Mouse (Mus musculus) T-helper 17 cell (primary cell): ENCODE measurements around the gene Tnpo1.

Source experiments
- in situ Hi-C, 2 experiments: fragments of 300-600 bp; cut with MboI, MseI; formaldehyde crosslinking; loops; 1 replicate in 1 of 2; 2 replicates in 1 of 2; pipeline ENCODE4 v1.15.1; 2025; ENCODE audit warnings: high pct_unique_total_duplicates in 2 of 2

Tnpo1 gene

DNA sequence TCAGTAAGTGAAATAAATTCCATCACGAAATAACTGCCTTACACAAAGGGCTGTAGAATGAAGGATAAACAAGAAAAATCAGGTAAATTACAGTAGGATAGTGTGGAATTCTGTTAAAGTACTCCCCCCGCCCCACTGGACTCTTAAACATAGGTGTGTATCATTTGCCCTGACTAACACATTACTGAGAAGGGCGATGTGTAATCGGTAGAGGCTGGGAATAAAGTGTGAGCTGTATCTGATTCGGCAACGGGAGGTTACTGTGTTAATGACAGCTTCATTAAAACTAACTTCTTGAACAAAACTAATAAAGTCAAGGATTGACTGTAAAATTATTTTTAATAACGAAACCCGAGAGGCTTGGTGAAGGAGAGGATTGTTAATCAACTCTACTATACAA is 34.7 kb downstream of the Tnpo1 start:
- in situ Hi-C loops: no loop called here

GRCm38 (mm10) chr13:98890871-98891219 is 35.3 kb downstream of the Tnpo1 start:
- in situ Hi-C loops: no loop called here

GRCm38 (mm10) chr13:98890137-98890870 is 35.9 kb downstream of the Tnpo1 start:
- in situ Hi-C loops: no loop called here

- in situ Hi-C loops: loop anchor here in 1 of 2 experiments (10.0 kb wide), 1 partner anchor 1186 kb away; no protein-coding TSS in a partner anchor
Measured at GRCm38 (mm10) chr13:98889211-98889610, 37.0 kb downstream of the Tnpo1 start.

GRCm38 (mm10) chr13:98883774-98884173 is 42.4 kb downstream of the Tnpo1 start:
- in situ Hi-C loops: loop anchor here in 1 of 2 experiments (10.0 kb wide), 1 partner anchor 1191 kb away; no protein-coding TSS in a partner anchor

GRCm38 (mm10) chr13:98881991-98882390 is 44.2 kb downstream of the Tnpo1 start:
- in situ Hi-C loops: loop anchor here in 1 of 2 experiments (10.0 kb wide), 1 partner anchor 1193 kb away; no protein-coding TSS in a partner anchor

DNA sequence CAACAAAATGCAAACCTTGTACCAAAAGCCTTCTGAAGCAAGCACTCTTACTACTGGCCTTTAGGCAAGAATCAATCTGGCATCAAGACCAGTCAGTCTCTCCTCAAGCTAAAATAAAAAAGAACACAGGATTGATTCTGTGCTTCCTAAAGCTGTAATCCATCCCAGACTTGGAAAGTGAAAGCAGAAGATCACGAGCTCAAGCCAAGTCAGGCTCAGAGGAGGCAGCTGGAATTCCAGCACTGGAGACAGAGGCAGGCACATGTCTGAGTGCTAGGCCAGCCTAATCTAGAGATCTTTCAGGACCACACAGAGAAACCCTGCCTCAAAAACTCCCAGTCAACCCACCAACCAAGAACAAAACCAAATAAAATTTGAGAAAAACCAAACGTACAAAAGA is 45.8 kb downstream of the Tnpo1 start:
- in situ Hi-C loops: loop anchor here in 1 of 2 experiments (10.0 kb wide), 1 partner anchor 1194 kb away; no protein-coding TSS in a partner anchor

GRCm38 (mm10) chr13:98879422-98879821 is 46.8 kb downstream of the Tnpo1 start:
- in situ Hi-C loops: loop anchor here in 1 of 2 experiments (10.0 kb wide), 1 partner anchor 1145 kb away; no protein-coding TSS in a partner anchor

GRCm38 (mm10) chr13:98877165-98877564 is 49.0 kb downstream of the Tnpo1 start:
- in situ Hi-C loops: loop anchor here in 1 of 2 experiments (10.0 kb wide), 1 partner anchor 1148 kb away; no protein-coding TSS in a partner anchor

GRCm38 (mm10) chr13:98874727-98875126 is 51.5 kb downstream of the Tnpo1 start:
- in situ Hi-C loops: loop anchor here (5.0 to 25.0 kb wide), 4 partner anchors 238 to 1150 kb away; partner anchors contain the start of genes Mrps27 (in 2 of the 2) and Ptcd2 (in 2 of the 2)

GRCm38 (mm10) chr13:98872273-98872847 is 53.8 kb downstream of the Tnpo1 start:
- in situ Hi-C loops: loop anchor here (5.0 to 25.0 kb wide), 4 partner anchors 240 to 1152 kb away; partner anchors contain the start of genes Mrps27 (in 2 of the 2) and Ptcd2 (in 2 of the 2)

DNA sequence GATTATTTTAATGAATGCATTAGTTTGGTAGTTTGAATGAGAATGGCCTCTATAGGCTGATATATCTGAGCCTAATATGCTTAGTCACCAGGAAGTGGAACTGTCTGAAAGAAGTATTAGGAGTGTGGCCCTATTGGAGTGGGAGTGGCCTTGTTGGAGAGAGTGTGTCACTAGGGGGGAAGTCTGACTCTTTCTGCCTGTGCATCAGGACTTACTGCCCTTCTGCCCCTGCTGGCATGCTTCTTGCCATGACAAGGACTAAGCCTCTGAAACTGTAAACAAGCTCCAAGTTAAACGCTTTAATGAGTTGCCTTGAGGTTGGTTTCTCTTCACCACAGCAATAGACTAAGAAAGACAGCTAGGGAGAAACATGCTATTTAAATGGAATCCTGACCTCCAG is 54.9 kb downstream of the Tnpo1 start:
- in situ Hi-C loops: loop anchor here (5.0 to 25.0 kb wide), 4 partner anchors 241 to 1154 kb away; partner anchors contain the start of genes Mrps27 (in 2 of the 2) and Ptcd2 (in 2 of the 2)

DNA sequence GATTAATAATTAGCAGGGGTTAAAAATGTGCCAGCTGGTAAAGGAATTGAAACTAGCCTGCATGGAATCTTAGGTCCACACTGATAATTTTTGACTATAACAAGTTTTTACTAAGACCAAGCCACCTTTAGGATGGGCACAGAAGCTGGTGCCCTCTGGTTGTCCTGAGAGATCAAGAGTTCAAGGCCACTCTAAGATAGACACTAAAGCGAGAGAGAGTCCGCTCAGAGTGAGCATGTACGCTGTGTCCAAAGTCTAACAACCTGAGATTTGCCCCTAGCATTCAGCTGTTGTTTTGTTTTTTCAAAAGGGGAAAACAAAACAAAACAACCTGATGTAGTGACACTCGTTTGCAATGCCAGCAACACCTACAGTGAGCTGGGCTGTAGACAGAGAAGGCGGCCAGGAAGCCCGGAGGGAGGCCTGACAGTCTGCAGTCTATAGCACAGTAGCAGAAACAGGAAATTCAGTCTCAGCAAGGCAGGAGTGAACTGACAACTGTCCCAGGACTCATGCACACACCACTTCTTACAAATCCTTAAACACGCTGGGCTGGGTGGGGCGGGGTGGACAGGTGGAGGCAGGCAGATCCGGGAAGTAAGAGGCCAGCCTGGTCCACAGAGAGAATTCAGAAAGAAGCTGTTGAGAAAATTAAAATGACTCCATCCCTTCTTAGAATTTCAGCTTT is 57.8 kb downstream of the Tnpo1 start:
- in situ Hi-C loops: loop anchor here (5.0 to 25.0 kb wide), 2 partner anchors 469 to 1224 kb away; partner anchors contain the start of genes Mrps27 (in 2 of the 2) and Ptcd2 (in 2 of the 2)

- in situ Hi-C loops: loop anchor here (5.0 to 25.0 kb wide), 2 partner anchors 469 to 1224 kb away; partner anchors contain the start of genes Mrps27 (in 2 of the 2) and Ptcd2 (in 2 of the 2)
Measured at GRCm38 (mm10) chr13:98867810-98868209, 58.4 kb downstream of the Tnpo1 start.

- in situ Hi-C loops: loop anchor here (10.0 to 25.0 kb wide), 3 partner anchors 482 to 1950 kb away; partner anchors contain the start of genes Mrps27 (in 2 of the 2) and Ptcd2 (in 2 of the 2)
Measured at GRCm38 (mm10) chr13:98855291-98855690, 70.9 kb downstream of the Tnpo1 start.

- in situ Hi-C loops: loop anchor here in 1 of 2 experiments (25.0 kb wide), 1 partner anchor 1767 kb away; the partner anchor contains the start of gene Marveld2
Measured at GRCm38 (mm10) chr13:98845794-98846193, 80.4 kb downstream of the Tnpo1 start.

- in situ Hi-C loops: loop anchor here in 1 of 2 experiments (25.0 kb wide), 1 partner anchor 1776 kb away; the partner anchor contains the start of gene Marveld2
Measured at GRCm38 (mm10) chr13:98836423-98837088, 89.6 kb downstream of the Tnpo1 start.

GRCm38 (mm10) chr13:98835740-98836139 is 90.4 kb downstream of the Tnpo1 start:
- in situ Hi-C loops: loop anchor here in 1 of 2 experiments (25.0 kb wide), 1 partner anchor 1777 kb away; the partner anchor contains the start of gene Marveld2

GRCm38 (mm10) chr13:98834723-98835122 is 91.5 kb downstream of the Tnpo1 start:
- in situ Hi-C loops: loop anchor here in 1 of 2 experiments (25.0 kb wide), 1 partner anchor 1778 kb away; the partner anchor contains the start of gene Marveld2

DNA sequence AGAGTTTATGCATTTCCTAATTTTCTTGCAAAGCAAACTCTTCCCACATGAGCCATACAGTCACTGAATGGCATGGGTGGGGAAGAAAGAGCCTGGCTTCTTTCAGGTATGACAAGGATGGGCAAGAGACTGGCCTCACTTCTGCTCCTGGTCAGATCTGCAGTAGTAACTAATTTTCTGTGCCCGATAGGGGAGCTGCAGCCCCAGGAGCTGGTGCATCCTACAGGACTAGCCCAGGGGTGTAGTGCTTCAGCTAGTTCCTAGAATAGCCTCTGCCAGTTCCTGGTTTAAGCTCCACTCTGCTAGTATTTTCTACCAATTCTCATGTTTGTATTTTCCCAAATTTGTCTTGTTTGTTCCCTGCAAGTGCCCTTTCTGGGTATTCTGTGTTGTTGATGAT is 92.0 kb downstream of the Tnpo1 start:
- in situ Hi-C loops: loop anchor here in 1 of 2 experiments (25.0 kb wide), 1 partner anchor 1778 kb away; the partner anchor contains the start of gene Marveld2
